Mouse (Mus musculus): ENCODE results near the gene Ehd1.

- TF ChIP-seq CTCF (IDR thresholded peaks at IDR 0.05; ENCODE audit: extremely low read depth, insufficient read depth, insufficient read length, insufficient replicate concordance): peak; percentile 65; the same call in 1 of the 2 replicates
- no peak for TF ChIP-seq POLR2A (IDR thresholded peaks at IDR 0.05; ENCODE audit: low read depth, low read length)
Measured at GRCm38 (mm10) chr19:6331719-6332516, 55.4 kb downstream of the Ehd1 start.

Measured in spleen, adult 2 months (tissue).